Mouse (Mus musculus) myocyte (in vitro differentiated cells): Measurements from ENCODE around the gene Relt.

Source experiments
- E2F4 ChIP-seq: IDR thresholded peaks from one replicate; pipeline ENCODE4 v1.6.1; 2011; ENCODE audit warnings: mild to moderate bottlenecking, control low read depth, moderate library complexity; ENCODE audit not compliant: insufficient read depth
- MAX ChIP-seq: IDR thresholded peaks from one replicate; pipeline ENCODE4 v1.6.1; 2011; ENCODE audit warnings: low read depth, mild to moderate bottlenecking, control low read depth
- MYOD1 ChIP-seq, 3 experiments: IDR thresholded peaks; one replicate each; pipeline ENCODE4 v1.6.1; 2011; ENCODE audit warnings: control low read depth in 2 of 3, low read depth in 2 of 3, mild to moderate bottlenecking in 2 of 3, moderate library complexity in 1 of 3; ENCODE audit not compliant: insufficient read length in 2 of 3, control insufficient read depth in 1 of 3
- POLR2A ChIP-seq: IDR thresholded peaks from one replicate; pipeline ENCODE4 v1.6.1; 2011; ENCODE audit warnings: low read depth, mild to moderate bottlenecking, control low read depth, moderate library complexity; ENCODE audit not compliant: insufficient read length
- REST ChIP-seq: IDR thresholded peaks from one replicate; pipeline ENCODE4 v1.6.1; 2011; ENCODE audit warnings: mild to moderate bottlenecking, control low read depth, moderate library complexity; ENCODE audit not compliant: insufficient read depth, insufficient read length
- SRF ChIP-seq: IDR thresholded peaks from one replicate; pipeline ENCODE4 v1.6.1; 2011; ENCODE audit warnings: low read depth; ENCODE audit not compliant: control insufficient read depth, insufficient read length

- TF ChIP-seq POLR2A (no peak), E2F4 (no peak), MAX (no peak), MYOD1 (IDR thresholded peaks at IDR 0.05; ENCODE audit: control insufficient read depth in 1 of 3, insufficient read length in 2 of 3, low read depth in 2 of 3) (no peak), SRF (no peak), REST (no peak)
Observed at GRCm38 (mm10) chr7:100835168-100835567, 28.1 kb downstream of the Relt start.
